Mouse (Mus musculus): ENCODE data around the gene Elf1.

GRCm38 (mm10) chr14:79537463-79537862 lies 56.5 kb downstream of the Elf1 start:
- TF ChIP-seq CTCF (IDR thresholded peaks at IDR 0.05), result no peak
- no peak for TF ChIP-seq EP300 (IDR thresholded peaks at IDR 0.05)

All from lung, postnatal 0 days (tissue).